Comparison of ENCODE assay signal across 8 mouse cellular contexts in genomic region chr1:77516203-77516991, GRCm38 (mm10). TPM values are rescaled to one million over a fixed set of nuclear protein-coding genes. Genes with fewer than 3 reads are reported as not detected.
DNase-seq lines count a peak whose midpoint lies in the region; ATAC-seq and TF ChIP-seq lines count a peak whose summit lies in the region.

No protein-coding gene starts in this region.

- peak; percentile 98 for TF ChIP-seq CTCF in brain, embryonic 14.5 days (IDR thresholded peaks at IDR 0.05; ENCODE audit: borderline replicate concordance, extremely low read depth, insufficient read depth, insufficient read length)
- peak; percentile 99 for TF ChIP-seq CTCF in kidney, postnatal 0 days (IDR thresholded peaks at IDR 0.05; ENCODE audit: low read depth)
- peak; percentile 95 for TF ChIP-seq CTCF in liver, adult 2 months (IDR thresholded peaks at IDR 0.05; ENCODE audit: low read depth, low read length)

- H3K9me3 ChIP-seq in heart, embryonic 12.5 days (replicated peaks) = no peaks in the 10 kb centered on the region
- no peaks in the 10 kb centered on the region for H3K9me3 ChIP-seq in kidney, postnatal 0 days (replicated peaks; ENCODE audit: low read length)

- peak; percentile 82; the same call in 1 of the 2 replicates for ATAC-seq in erythroblast, adult 5-6 weeks (replicated peaks; ENCODE audit: low FRiP score, poor library complexity, severe bottlenecking)
- peak; percentile 41 for ATAC-seq in heart, embryonic 12.5 days (ENCODE audit: insufficient number of reproducible peaks, low FRiP score)
- ATAC-seq in kidney, postnatal 0 days (replicated peaks; ENCODE audit: low FRiP score, low read depth) = peak; percentile 58
- ATAC-seq in monocyte, adult 5-6 weeks (replicated peaks; ENCODE audit: insufficient number of reproducible peaks, low FRiP score, low TSS enrichment, poor library complexity, severe bottlenecking) = peak; percentile 64; the same call in 1 of the 2 replicates

- H3K4me2 ChIP-seq in heart, embryonic 12.5 days = peak overlapping the region; percentile 94
- H3K4me2 ChIP-seq in kidney, postnatal 0 days (ENCODE audit: low read length) = peak overlapping the region; percentile 89

- peaks cover 9% of the 10 kb centered on the region for H3K27me3 ChIP-seq in heart, embryonic 12.5 days (replicated peaks)
- no peaks in the 10 kb centered on the region for H3K27me3 ChIP-seq in kidney, postnatal 0 days (ENCODE audit: insufficient read depth, low read length)
- H3K27me3 ChIP-seq in liver, adult 2 months (ENCODE audit: control insufficient read depth, insufficient read depth, low read length) = peaks cover 5% of the 10 kb centered on the region; the same call in 1 of the 2 replicates

- no peaks in the 10 kb centered on the region for H3K79me2 ChIP-seq in liver, adult 2 months (ENCODE audit: control insufficient read depth, insufficient read depth, low read length)

- WGBS in heart, embryonic 12.5 days = 2% methylated on average over 36 of the region's 36 CpGs
- 1% methylated on average over 36 of the region's 36 CpGs for WGBS in kidney, postnatal 0 days
- WGBS in liver, adult 2 months = 1% methylated on average over 36 of the region's 36 CpGs

- DNase-seq in 3134 (ENCODE audit: extremely low read depth, insufficient read length, low spot score) = peak; percentile 51
- peak; percentile 97 for DNase-seq in brain, embryonic 14.5 days (ENCODE audit: low read depth)
- DNase-seq in kidney, postnatal 0 days (ENCODE audit: low spot score) = peak; percentile 93
- DNase-seq in liver, adult 2 months (ENCODE audit: extremely low read depth, low read depth, low spot score) = peak; percentile 58
- peak; percentile 27 to 42 for DNase-seq in spleen, postnatal 36 days (ENCODE audit: low spot score in 2 of 2)

- peak overlapping the region; percentile 61 for H3K9ac ChIP-seq in heart, embryonic 12.5 days
- H3K9ac ChIP-seq in kidney, postnatal 0 days (ENCODE audit: low read depth, low read length) = peak overlapping the region; percentile 27; the same call in 1 of the 2 replicates
- no peak overlapping the region for H3K9ac ChIP-seq in liver, adult 2 months (ENCODE audit: low read depth, low read length)

- TF ChIP-seq POLR2A in brain, embryonic 14.5 days (IDR thresholded peaks at IDR 0.05; ENCODE audit: borderline replicate concordance, extremely low read depth, insufficient read depth, insufficient read length, poor library complexity, severe bottlenecking) = no peak
- TF ChIP-seq POLR2A in liver, adult 2 months (IDR thresholded peaks at IDR 0.05; ENCODE audit: extremely low read depth, insufficient read depth, low read length) = no peak

- peaks cover 22% of the 10 kb centered on the region for H3K4me1 ChIP-seq in heart, embryonic 12.5 days (replicated peaks)
- H3K4me1 ChIP-seq in kidney, postnatal 0 days (replicated peaks; ENCODE audit: insufficient read depth, low read length) = peaks cover 17% of the 10 kb centered on the region
- peaks cover 3% of the 10 kb centered on the region; the same call in 1 of the 2 replicates for H3K4me1 ChIP-seq in liver, adult 2 months (ENCODE audit: control insufficient read depth, insufficient read depth, low read length)

- H3K4me3 ChIP-seq in heart, embryonic 12.5 days = peak overlapping the region; percentile 67
- H3K4me3 ChIP-seq in kidney, postnatal 0 days (replicated peaks; ENCODE audit: low read depth, low read length) = peak overlapping the region; percentile 64
- no peak overlapping the region; the same call in 1 of the 2 replicates for H3K4me3 ChIP-seq in liver, adult 2 months (ENCODE audit: insufficient read depth, low read depth, low read length)

- H3K27ac ChIP-seq in heart, embryonic 12.5 days (ENCODE audit: poor library complexity, severe bottlenecking) = no peak overlapping the region
- H3K27ac ChIP-seq in kidney, postnatal 0 days = no peak overlapping the region
- no peak overlapping the region for H3K27ac ChIP-seq in liver, adult 2 months (replicated peaks; ENCODE audit: insufficient read depth, low read depth, low read length)

- no peaks in the 10 kb centered on the region for H3K36me3 ChIP-seq in heart, embryonic 12.5 days
- H3K36me3 ChIP-seq in kidney, postnatal 0 days (ENCODE audit: insufficient read depth, low read length) = no peaks in the 10 kb centered on the region
- H3K36me3 ChIP-seq in liver, adult 2 months (ENCODE audit: control insufficient read depth, insufficient read depth, low read length) = no peaks in the 10 kb centered on the region

RNA-seq across cellular contexts. Expression of gene Epha4, which starts 1.5 kb away (rescaled TPM):
- 56.5 and 61.0 TPM in 2 replicates for polyA plus RNA-seq in brain, embryonic 14.5 days (2012; rRNA removed)
- 0.77 TPM in 1 of 2 replicates, not detected in the other for total RNA-seq in erythroblast, adult 5-6 weeks (2015; ENCODE audit: low replicate concordance)
- 0.09 and 0.56 TPM in 2 replicates for total RNA-seq in erythroblast, adult 5-6 weeks (2017; ENCODE audit: low replicate concordance)
- 6.2 and 6.9 TPM in 2 replicates for polyA plus RNA-seq in heart, embryonic 12.5 days (2016; fragmentation: Nextera tagmentation; extraction: Ambion mirVana)
- 12.0 and 14.0 TPM in 2 replicates for polyA plus RNA-seq in kidney, postnatal 0 days (2015; fragmentation: Nextera tagmentation; extraction: Ambion mirVana)
- total RNA-seq in liver, adult 2 months (2014; rRNA removed) = 0.18 and 1.6 TPM in 2 replicates
- polyA plus RNA-seq in liver, adult 2 months (2012; rRNA removed) = 0.10 and 0.19 TPM in 2 replicates
- 8.4 to 15.1 TPM (median 10.3 TPM) in 3 replicates for total RNA-seq in monocyte, adult 5-6 weeks (2017)

Comparison
In these comparisons a context has a peak if more than half of its experiments do, and no peak if none do; other contexts are left out.
1. DNase-seq: peak in every context shown above with its lines; median percentile 97 in brain, embryonic 14.5 days; 93 in kidney, postnatal 0 days; 58 in liver, adult 2 months; 51 in 3134; 34 in spleen, postnatal 36 days.